Mouse (Mus musculus) lung, postnatal 0 days (tissue): ENCODE measurements around the gene Tmem117.

ENCODE experiments used
- CTCF ChIP-seq: IDR thresholded peaks from 2 replicates; pipeline ENCODE4 v1.5.1; 2016; ENCODE audit warnings: antibody characterized with exemption, mild to moderate bottlenecking
- EP300 ChIP-seq: IDR thresholded peaks from 2 replicates; pipeline ENCODE4 v1.6.1; 2016; ENCODE audit warnings: antibody characterized with exemption, mild to moderate bottlenecking, control low read depth

- TF ChIP-seq CTCF (no peak), EP300 (no peak)
Observed at GRCm38 (mm10) chr15:94651350-94651749, 22.3 kb downstream of the Tmem117 start.
